Mouse (Mus musculus) E14TG2a.4 (cell line): ENCODE data around the gene Dgkb.

Experiments
- H3K27me3 ChIP-seq: 2 replicates; pipeline ENCODE4 v1.6.1; 2014; ENCODE audit warnings: low read length, control low read depth; ENCODE audit not compliant: insufficient read depth
- H3K36me3 ChIP-seq: 2 replicates; pipeline ENCODE4 v1.6.1; 2014; ENCODE audit warnings: low read length, control low read depth; ENCODE audit not compliant: insufficient read depth
- H3K4me1 ChIP-seq: replicated peaks from 2 replicates; pipeline ENCODE4 v1.6.1; 2014; ENCODE audit warnings: low read depth, low read length, control low read depth
- H3K4me3 ChIP-seq: replicated peaks from 2 replicates; pipeline ENCODE4 v1.5.1; 2014; ENCODE audit warnings: mild to moderate bottlenecking, low read length
- H3K9me3 ChIP-seq: 2 replicates; pipeline ENCODE4 v1.6.1; 2014; ENCODE audit warnings: low read length, control low read depth
- CTCF ChIP-seq: conservative IDR thresholded peaks from 2 replicates; pipeline ENCODE4 v1.5.1; 2014; ENCODE audit warnings: low read length
- NANOG ChIP-seq: IDR thresholded peaks from 2 replicates; pipeline ENCODE4 v1.6.1; 2014; ENCODE audit warnings: borderline replicate concordance, low read length, mixed read lengths
- POU5F1 ChIP-seq: IDR thresholded peaks from 2 replicates; pipeline ENCODE4 v1.6.1; 2014; ENCODE audit warnings: low read length, borderline replicate concordance

Dgkb gene

GRCm38 (mm10) chr12:37881376-37881775 is 63.9 kb downstream of the Dgkb start:
- Histone ChIP-seq H3K4me3 (peak overlapping the region; percentile 71), H3K27me3 (peaks cover 3% of the 10 kb centered on the region; the same call in 1 of the 2 replicates), H3K9me3 (no peaks in the 10 kb centered on the region), H3K36me3 (no peaks in the 10 kb centered on the region), H3K4me1 (peaks cover 22% of the 10 kb centered on the region)
- TF ChIP-seq POU5F1, result no peak
- no peak for TF ChIP-seq NANOG
- TF ChIP-seq CTCF, result no peak

GRCm38 (mm10) chr12:37882796-37883195 is 65.3 kb downstream of the Dgkb start:
- peaks cover 3% of the 10 kb centered on the region; the same call in 1 of the 2 replicates for H3K27me3 ChIP-seq
- TF ChIP-seq POU5F1 (no peak), NANOG (no peak), CTCF (no peak)
- H3K36me3 ChIP-seq, result no peaks in the 10 kb centered on the region
- H3K4me3 ChIP-seq, result no peak overlapping the region
- H3K4me1 ChIP-seq, result peaks cover 22% of the 10 kb centered on the region
- no peaks in the 10 kb centered on the region for H3K9me3 ChIP-seq

- H3K9me3 ChIP-seq, result no peaks in the 10 kb centered on the region
- H3K36me3 ChIP-seq, result no peaks in the 10 kb centered on the region
- TF ChIP-seq POU5F1, result no peak
- TF ChIP-seq CTCF, result no peak
- no peak for TF ChIP-seq NANOG
- peaks cover 3% of the 10 kb centered on the region; the same call in 1 of the 2 replicates for H3K27me3 ChIP-seq
- no peak overlapping the region for H3K4me3 ChIP-seq
- H3K4me1 ChIP-seq, result peaks cover 22% of the 10 kb centered on the region
These were observed 66.3 kb downstream of the Dgkb start for GRCm38 (mm10) chr12:37883781-37884180.

DNA sequence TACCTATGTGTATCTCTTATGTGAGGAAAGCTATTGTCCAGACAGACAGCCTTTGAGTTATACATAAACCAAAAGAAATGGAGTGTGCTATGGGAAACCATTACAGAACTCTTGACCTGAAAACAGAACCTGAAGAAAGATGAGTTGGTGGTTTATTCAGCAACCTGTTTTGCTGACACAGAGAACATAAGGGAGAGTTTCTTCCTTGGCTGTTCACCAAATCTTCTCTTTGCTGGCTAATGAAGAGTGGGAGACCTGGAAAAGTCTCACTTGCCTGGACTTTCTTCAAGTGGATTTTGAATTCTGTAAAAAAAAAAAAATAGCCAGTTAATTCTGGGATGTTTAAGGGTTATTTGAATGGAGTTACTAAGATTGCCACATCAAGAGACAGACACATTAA is 71.1 kb downstream of the Dgkb start:
- H3K36me3 ChIP-seq, result no peaks in the 10 kb centered on the region
- H3K9me3 ChIP-seq, result no peaks in the 10 kb centered on the region
- TF ChIP-seq POU5F1 (no peak), NANOG (no peak), CTCF (no peak)
- no peak overlapping the region for H3K4me3 ChIP-seq
- no peaks in the 10 kb centered on the region for H3K4me1 ChIP-seq
- H3K27me3 ChIP-seq, result no peaks in the 10 kb centered on the region

- no peaks in the 10 kb centered on the region for H3K9me3 ChIP-seq
- no peak overlapping the region for H3K4me3 ChIP-seq
- no peaks in the 10 kb centered on the region for H3K36me3 ChIP-seq
- H3K27me3 ChIP-seq, result no peaks in the 10 kb centered on the region
- no peaks in the 10 kb centered on the region for H3K4me1 ChIP-seq
- TF ChIP-seq NANOG (no peak), CTCF (no peak), POU5F1 (no peak)
These were observed 71.9 kb downstream of the Dgkb start for GRCm38 (mm10) chr12:37889431-37889830.

GRCm38 (mm10) chr12:37891336-37891735 is 73.8 kb downstream of the Dgkb start:
- Histone ChIP-seq H3K36me3 (no peaks in the 10 kb centered on the region), H3K27me3 (no peaks in the 10 kb centered on the region), H3K4me1 (no peaks in the 10 kb centered on the region), H3K9me3 (no peaks in the 10 kb centered on the region), H3K4me3 (no peak overlapping the region)
- TF ChIP-seq POU5F1 (no peak), NANOG (no peak), CTCF (no peak)

DNA sequence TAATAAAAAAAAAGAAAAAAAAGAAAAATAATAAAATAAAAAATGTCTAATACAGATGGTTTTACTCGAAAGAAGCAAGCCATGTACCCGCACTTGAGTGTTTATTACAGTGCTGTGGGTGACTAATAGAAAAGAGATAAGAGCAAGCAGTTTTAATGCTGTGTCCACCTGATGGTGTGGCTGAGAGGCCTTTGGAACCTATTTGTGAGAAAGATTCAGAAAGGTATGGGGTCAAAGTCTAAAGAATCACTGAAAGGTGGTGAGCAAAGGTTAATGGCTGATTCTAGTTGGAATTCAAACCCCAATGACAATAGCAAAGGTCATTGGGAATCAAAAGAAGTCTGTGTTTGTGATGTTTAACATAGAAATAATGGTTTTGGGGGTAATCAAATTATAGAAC is 124.6 kb downstream of the Dgkb start:
- TF ChIP-seq POU5F1, result no peak
- TF ChIP-seq CTCF, result no peak
- TF ChIP-seq NANOG, result no peak

DNA sequence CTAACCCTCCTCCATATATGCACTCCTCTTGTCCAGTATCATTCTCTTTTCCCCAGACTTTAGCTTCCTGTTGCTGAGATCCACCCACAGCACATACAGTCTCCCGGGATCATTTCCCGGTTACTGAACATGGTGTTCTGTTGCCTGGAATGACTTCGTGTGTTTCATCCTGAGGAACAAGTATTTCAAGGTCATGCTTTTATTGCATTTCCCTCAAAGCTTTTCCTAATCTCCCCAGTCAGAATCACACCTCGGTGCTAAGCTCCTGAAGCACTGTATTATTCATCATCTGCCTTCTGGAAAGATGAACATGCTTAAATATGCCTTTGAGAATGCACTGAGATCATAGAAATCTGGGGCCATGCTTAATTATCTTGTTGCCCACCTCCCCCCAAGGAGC is 138.7 kb downstream of the Dgkb start:
- TF ChIP-seq NANOG, result no peak
- no peak for TF ChIP-seq CTCF
- TF ChIP-seq POU5F1, result no peak
- Histone ChIP-seq H3K36me3 (no peaks in the 10 kb centered on the region), H3K4me1 (no peaks in the 10 kb centered on the region), H3K9me3 (no peaks in the 10 kb centered on the region), H3K4me3 (no peak overlapping the region), H3K27me3 (no peaks in the 10 kb centered on the region)

More for the DNA sequence above, 124.6 kb downstream of the Dgkb start:
- Histone ChIP-seq H3K27me3 (no peaks in the 10 kb centered on the region), H3K9me3 (no peaks in the 10 kb centered on the region), H3K36me3 (no peaks in the 10 kb centered on the region), H3K4me1 (no peaks in the 10 kb centered on the region), H3K4me3 (no peak overlapping the region)

DNA sequence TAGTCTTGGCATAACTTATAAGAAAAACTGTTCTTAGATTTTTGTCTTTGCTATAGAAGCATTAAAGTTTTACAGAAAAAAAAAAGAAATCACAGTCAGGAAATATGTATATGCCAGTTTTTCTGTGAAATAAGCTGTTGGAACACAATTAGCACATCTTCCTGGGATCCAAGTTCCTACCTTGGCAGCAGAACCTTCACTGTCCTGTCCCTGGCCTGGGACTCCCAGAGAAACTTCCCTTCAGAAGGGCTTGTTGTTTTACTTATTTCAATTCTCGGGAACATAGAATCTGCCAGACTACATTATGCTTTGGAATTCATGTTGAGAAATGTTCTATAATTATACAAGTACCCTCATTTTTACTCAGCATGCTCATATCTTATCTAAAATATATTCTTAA is 154.0 kb downstream of the Dgkb start:
- Histone ChIP-seq H3K4me3 (no peak overlapping the region), H3K27me3 (no peaks in the 10 kb centered on the region), H3K9me3 (no peaks in the 10 kb centered on the region), H3K4me1 (no peaks in the 10 kb centered on the region), H3K36me3 (no peaks in the 10 kb centered on the region)
- TF ChIP-seq NANOG, result no peak
- TF ChIP-seq CTCF, result no peak
